Mouse (Mus musculus) adrenal gland (tissue): ENCODE measurements around the gene Set.

Experiments used
- intact Hi-C: fragments of 180-260 bp; cut with DNase I; formaldehyde crosslinking; loops from one replicate; pipeline ENCODE4 v1.15.1; 2025

Gene Set

DNA sequence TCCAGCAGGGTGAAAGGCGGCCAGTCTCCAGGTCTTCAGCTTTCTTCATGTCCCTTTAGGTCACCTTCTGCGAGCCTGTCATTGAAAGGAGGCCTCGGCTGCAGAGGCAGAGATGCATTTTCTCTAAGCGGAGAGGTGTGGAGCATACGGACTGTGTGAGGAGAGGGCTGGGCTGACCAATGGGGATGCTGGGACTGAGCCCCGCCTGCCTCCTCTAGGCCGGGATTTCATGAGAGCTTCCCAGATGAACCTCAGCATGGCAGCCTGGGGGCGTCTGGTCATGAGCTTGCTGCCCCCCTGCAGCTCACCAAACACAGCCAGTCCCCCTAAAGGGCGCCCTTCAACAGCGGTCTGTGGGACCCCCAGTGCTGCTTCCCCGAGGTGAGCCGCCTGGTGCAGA is 27.5 kb downstream of the Set start:
- intact Hi-C loops: no loop called here

DNA sequence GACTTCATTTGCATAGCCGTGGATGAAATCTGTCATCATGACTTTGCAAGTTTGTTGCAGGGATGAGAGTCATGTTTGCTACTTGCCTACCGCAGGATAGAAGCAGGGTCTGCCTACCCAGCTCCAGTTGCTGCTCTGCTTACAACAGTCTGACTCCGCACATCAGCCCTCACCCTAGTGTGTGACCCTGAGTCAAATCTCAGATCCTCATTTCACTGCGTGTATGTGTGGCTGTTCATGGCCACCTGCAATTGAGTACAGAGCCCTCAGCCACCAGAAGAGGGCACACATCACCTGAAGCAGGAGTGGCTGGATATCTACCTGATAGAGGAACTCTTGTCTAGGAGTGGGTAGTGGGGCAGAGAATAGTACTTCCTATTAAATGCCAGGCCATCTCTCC is 30.1 kb downstream of the Set start:
- intact Hi-C loops: no loop called here

DNA sequence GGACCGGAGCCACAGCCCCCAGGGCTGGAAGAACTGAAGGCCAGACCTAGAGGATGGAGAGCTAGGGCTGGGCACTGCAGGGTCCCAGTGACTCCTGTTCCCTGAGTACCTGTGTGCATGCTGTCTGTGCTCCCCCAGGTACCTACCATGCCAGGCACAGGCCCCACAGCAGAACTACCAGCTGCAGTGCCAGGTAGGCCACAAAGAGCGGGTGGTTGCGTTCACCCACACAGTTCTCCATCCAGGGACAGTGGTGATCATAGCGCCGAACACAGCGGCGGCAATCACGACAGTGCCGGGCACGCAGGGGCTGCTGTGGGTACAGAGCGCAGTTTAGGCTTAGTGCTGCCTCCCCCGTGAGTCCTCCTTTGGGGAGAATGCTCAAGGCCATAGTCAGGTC is 34.3 kb downstream of the Set start:
- intact Hi-C loops: no loop called here

DNA sequence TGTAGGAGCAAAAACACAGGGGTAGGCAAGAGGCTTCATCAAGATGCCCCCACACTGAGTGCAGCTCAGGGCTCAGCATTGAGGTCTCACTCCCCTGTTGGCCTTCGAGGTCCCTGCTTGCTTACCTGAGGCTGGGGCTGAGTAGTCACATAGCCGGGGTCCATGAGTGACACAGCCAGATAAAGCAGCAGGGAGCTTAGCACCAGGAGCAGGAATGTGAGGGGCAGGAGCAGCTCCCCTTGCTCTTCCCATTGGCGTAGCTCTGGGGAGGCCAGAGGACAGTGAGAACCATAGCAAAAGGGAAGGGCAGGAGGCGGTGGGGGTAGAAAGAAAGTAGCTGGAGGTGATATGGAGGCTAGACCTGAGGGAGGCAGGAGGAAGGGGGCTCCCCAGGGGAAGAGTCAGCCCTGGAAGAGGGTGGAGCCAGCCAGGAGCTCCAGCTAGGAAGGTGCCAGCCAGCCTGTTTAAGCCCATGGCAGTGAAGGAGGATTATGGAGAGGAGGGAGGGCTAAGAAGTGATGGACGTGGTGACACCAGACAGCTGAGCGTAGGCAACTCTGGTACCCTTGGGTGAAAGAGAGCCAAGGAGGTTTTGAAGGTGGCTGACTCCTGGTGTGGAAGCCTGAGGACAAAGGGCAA is 35.2 kb downstream of the Set start:
- intact Hi-C loops: no loop called here

DNA sequence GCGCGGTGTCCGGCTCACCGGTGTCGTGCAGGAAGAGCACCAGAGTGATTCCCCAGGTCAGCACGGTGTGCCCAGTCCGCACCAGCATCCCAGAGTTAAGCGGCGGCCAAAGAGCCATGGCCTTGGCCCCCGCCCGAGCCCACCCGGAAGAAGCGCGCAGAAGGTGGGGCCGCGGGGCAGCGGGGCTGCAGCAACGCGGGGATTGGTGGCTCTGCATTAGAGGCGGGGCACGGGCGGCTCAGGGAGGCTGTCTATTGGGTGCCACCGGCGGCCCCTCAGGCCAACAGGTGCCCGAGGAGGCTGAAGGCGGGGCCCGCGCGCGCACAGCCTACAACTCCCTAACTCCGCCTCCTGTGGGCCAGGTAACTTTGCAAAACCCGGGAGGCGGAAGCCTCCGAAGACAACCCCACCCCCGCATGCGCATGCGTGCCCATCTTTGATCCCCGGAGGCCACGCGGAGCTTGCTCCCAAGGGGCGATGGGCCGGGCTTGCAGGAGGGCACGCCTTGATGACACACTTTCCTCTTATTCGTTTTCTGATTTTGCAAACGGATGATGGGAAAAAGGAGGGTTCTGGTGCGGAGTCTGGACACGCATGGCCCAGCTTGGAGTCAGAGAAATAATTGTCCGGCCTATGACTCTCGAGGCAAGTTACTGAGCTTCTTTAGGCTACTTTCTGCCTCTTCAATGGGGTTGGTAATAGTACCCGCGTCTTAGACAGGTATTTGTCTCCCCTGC is 36.5 kb downstream of the Set start, which contains the start of gene Zdhhc12:
TSS of gene Zdhhc12 (minus strand) at position 178 of the 737 bp plus-strand sequence.
- intact Hi-C loops: no loop called here

DNA sequence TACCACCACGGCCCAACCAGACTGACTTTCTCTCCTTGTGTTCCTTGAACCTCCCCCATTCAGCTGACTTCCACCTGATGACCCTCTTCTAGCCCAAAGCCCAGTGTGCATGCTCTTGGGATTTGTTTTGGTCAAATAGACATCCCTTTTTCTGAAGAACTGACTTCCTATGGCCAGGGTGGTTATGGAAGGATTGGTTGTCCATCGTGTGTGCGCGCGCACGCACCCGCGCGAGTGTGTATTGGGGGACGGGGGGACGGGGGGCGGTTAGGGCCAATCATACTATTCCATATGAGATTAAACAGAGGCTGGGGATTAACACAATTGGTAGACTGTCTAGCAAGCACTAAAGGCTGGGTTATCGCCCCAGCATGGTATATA is 37.0 kb downstream of the Set start:
- intact Hi-C loops: no loop called here

DNA sequence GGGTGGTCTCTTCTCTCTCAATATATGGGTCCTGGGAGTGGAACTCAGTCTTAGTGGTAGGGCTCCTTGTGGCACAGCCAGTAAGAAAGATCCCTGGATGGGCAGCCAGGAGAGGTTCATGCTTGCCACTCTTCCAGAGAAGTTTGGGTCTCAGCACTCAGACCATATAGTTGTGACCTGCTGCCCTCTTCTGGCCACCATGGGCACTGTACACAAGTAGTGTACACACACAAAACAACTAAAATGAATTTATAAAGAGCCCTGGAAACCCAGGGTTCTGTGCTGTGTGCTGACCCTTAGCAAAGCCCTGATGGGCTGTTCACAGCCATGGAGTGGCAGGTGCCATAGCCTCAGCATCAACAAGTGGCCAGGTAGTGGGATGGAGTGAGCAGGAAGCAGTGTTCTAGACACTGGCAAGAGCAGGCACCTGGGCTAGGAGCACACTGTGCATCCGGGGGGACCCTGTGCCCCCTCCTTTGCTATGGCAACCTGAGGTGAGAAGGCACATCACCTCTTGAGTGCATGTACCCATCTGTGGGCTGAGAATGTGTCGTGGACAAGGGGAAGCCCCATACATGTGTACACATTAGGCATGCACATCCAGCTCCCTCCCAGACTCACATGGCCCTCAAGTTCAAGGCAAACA is 38.8 kb downstream of the Set start:
- intact Hi-C loops: loop anchor here (2.0 kb wide), 1 partner anchor 53 kb away; no protein-coding TSS in a partner anchor

DNA sequence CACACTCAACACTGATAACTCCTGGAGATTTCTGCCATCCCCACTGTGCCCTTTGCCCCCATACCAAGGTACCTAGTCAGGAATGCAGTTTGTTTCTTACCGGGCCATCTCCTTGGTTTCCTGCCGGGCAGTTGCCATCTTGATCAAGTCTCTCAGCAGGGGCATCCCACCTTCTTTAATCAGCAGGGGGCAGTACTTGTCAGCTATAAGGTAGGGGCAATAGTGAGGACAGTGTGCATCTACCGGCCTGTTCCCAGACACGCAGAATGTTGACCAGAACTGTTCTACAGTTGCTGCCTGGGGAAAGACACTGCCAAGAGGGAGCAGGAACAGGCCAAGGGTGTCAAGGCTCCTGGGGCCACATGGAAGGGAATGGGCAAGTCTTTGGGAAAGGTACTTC is 43.0 kb downstream of the Set start:
- intact Hi-C loops: no loop called here

DNA sequence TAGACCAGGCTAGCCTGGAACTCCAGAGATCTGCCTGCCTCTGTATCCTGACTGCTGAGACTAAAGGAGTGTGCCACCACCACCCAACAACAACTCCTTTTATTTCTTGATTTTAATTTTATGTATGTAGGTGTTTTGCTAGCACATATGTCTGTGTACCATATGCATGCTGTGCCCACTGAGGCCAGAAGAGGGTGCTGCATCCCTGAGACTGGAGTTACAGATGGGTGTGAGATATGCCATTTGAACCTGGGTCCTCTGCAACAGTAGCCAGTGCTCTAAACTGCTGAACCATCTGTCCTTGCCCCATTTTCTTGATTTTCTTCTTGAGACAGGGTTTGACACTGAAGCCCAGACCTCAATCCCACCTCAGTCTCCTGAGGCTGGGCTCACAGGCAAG is 49.2 kb downstream of the Set start:
- intact Hi-C loops: no loop called here

DNA sequence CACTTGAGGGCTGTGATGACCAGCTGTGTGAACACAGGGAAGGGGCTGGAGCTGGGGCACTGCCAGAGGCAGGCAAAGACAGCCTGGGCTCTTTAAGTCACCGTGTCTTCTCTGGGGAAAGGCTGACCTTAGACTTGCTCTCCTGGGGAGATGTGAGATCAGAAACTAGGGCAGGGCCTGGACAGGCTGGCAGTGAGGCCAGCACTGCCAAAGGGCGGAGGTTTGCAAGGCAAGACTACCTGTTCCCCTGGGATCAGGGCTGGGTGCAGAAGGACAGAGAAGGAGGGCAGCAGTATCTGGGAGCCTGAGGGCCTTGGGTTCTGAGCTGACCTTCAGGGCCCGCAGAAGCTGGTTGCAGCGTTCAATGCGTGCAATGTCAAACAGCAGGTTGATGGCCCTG is 50.5 kb downstream of the Set start:
- intact Hi-C loops: no loop called here

DNA sequence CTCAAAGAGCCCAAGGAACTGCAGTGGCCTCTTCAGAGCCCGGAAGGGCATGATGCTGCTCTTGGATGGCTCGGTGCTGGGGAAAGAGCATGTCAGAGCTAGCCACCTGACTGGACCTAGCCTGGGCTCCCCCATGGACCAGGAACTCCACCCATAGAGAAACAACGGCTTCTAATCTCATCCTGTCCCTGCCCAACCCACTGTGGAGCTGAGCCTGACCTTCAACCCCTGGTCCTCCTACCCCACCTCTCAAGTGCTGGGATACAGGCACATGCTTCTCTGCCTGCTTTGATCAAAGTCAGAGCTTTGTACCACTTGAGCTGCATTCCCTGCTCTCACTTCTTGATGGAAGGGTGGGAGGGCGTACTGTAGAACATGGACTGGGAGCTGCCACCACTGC is 51.1 kb downstream of the Set start:
- intact Hi-C loops: no loop called here

DNA sequence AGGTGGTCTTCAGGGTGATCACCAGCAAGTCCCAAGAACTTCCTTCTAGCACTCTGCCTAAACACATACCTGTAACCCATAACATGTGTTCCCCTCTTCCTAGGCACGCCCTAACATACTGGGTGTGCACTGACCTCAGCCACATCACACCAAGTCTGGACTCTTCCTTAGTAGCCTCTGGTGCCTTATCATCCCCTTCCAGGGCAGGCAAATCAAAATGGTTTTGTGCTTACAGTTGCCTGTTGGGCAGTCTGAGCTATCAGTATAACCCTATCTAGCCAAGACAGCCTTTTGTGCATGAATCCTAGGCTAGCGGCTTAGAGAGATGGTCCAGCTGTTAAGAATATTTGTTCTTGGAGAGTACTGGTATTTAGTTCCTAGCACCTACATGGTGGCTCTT is 54.3 kb downstream of the Set start:
- intact Hi-C loops: no loop called here

DNA sequence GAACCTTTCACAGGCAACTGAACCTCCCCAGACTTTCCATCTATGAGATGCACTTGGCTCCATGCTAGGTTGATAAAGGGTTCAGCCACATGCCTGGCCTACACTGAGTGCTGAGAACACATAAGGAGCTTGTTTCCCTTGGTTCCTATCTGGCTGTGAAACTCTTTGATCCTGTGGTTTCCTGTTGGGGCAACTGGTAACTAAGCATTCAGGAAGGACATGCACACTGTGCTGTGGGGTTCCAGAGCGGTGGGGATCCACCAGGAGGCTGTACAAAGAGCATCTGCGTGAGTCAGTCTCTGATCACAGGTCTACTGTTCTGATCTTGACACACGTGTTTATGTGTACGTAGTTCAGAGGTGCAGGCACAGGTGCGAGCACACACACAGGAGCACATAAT is 55.4 kb downstream of the Set start:
- intact Hi-C loops: no loop called here

DNA sequence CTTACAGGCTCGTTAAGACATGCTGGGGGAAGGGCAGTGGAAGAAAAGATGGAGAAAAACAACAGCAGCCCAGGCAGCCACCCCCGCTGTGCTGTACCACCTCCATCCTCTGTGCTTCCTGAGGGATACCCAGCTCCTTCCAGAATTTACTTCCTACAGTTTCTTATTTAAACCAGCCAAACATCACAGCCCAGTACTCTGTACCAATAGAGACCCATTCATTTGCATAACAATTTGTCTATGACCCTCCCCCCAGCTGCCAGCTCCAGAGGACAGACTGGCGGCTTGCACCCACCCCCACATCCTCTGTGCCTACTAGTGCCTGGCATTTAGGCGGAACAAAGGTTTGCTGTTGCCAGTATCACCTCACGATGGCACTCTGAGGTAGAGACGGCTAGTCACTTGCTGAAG is 62.5 kb downstream of the Set start:
- intact Hi-C loops: no loop called here

DNA sequence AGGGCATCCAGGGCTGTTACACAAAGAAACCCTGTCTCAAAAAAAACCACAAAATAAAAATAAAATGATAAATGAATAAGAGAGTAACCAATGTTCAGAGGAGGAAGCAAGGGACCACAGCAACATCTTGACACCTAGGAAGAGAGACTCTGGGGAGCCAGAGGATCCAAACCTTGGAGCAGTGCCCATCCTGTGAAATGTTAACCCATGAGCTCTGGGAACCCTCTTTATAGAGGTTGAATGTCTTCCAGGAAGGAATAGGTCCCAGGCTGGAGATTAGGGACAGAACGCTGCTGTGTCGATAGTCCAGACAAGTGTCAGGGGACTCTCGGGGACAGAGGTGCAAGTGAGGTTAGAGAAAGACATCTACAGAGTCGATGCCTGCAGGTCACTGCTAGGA is 63.1 kb downstream of the Set start:
- intact Hi-C loops: no loop called here
